Mouse (Mus musculus) ZHBTc4 (cell line): ENCODE measurements around the gene Ganab.
"Not testable (repeated sequence)": the region's sequence is repeated elsewhere in the genome, so short reads cannot be mapped to it uniquely, and the experiment has no call there.

Source experiments
- DNase-seq: peaks from one replicate; pipeline ENCODE4 v3.0.0-alpha.2; 2011; ENCODE audit warnings: low read depth, low spot score

Ganab gene

GRCm38 (mm10) chr19:8888511-8889385 lies 9.1 kb upstream of the Ganab start, which contains the start of the genes 1810009A15Rik and Gm49416:
Gene 1810009A15Rik (plus strand): TSS chr19:8888853.
Gene Gm49416 (plus strand): TSS chr19:8888926.
- peak; percentile 99 for DNase-seq

GRCm38 (mm10) chr19:8892829-8893766 lies 4.8 kb upstream of the Ganab start, which contains the start of gene Ints5:
Gene Ints5 (plus strand): TSS chr19:8893005.
- DNase-seq: peak; percentile 95

- DNase-seq: no peak
Observed at GRCm38 (mm10) chr19:8895397-8895960, 2.4 kb upstream of the Ganab start.

GRCm38 (mm10) chr19:8896231-8896630 lies 1.6 kb upstream of the Ganab start:
- not testable (repeated sequence) for DNase-seq

- DNase-seq: peak; percentile 79
Observed at GRCm38 (mm10) chr19:8897211-8897864, 533 bp upstream of the Ganab start.

GRCm38 (mm10) chr19:8898576-8898975 lies 705 bp downstream of the Ganab start:
- peak; percentile 37 for DNase-seq

- DNase-seq: no peak
Observed at GRCm38 (mm10) chr19:8899079-8899478, 1.2 kb downstream of the Ganab start.

GRCm38 (mm10) chr19:8903412-8903811 lies 5.5 kb downstream of the Ganab start:
- DNase-seq: no peak

GRCm38 (mm10) chr19:8908531-8908930 lies 10.7 kb downstream of the Ganab start:
- DNase-seq: no peak

- no peak for DNase-seq
Observed at GRCm38 (mm10) chr19:8911810-8912209, 13.9 kb downstream of the Ganab start.

GRCm38 (mm10) chr19:8914212-8914611 lies 16.3 kb downstream of the Ganab start:
- DNase-seq: no peak

GRCm38 (mm10) chr19:8919000-8919399 lies 21.1 kb downstream of the Ganab start:
- no peak for DNase-seq

- peak; percentile 35 for DNase-seq
Observed at GRCm38 (mm10) chr19:8919684-8920072, 21.8 kb downstream of the Ganab start.

GRCm38 (mm10) chr19:8920073-8920736 lies 22.3 kb downstream of the Ganab start, which contains the start of gene B3gat3:
Gene B3gat3 (plus strand): TSS chr19:8920374.
- peak; percentile 95 for DNase-seq

GRCm38 (mm10) chr19:8920836-8921291 lies 23.0 kb downstream of the Ganab start:
- peak; percentile 76 for DNase-seq

- no peak for DNase-seq
Observed at GRCm38 (mm10) chr19:8921741-8922140, 23.9 kb downstream of the Ganab start.

GRCm38 (mm10) chr19:8926766-8927165 lies 28.9 kb downstream of the Ganab start:
- no peak for DNase-seq

- DNase-seq: no peak
Observed at GRCm38 (mm10) chr19:8927891-8928525, 30.1 kb downstream of the Ganab start.

- DNase-seq: no peak
Observed at GRCm38 (mm10) chr19:8928689-8929223, 30.9 kb downstream of the Ganab start.
